Mouse (Mus musculus): ENCODE results near the gene Siva1.

DNA sequence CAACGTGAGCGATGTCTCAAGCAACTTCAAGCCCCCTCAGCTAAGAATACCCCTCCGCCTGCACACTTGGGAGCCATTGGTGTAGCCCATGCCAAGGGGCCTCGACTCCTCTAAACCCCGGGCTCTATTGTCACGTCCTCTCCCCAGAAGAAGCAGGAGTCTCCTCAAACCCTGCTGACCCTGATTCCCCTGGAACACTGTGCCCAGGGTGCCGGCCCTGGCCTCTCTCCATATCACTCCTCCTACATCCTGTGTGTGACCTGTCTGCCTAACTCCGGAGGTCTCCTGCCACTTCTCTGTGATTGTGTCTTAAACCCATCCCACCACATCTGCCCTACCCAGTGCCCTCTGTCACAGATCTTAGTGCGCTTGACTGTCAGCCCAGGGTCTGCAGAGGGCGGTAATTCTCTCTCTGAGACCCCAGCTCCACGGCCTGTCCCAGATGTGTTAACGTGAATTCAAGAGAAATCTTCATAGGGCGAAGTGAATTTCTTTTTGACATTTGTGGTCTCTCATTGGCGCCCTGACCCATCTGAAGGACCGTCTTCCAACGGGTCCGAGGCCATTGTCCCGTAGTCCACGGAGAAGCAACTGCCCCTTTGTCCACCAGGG, 33.6 kb downstream of the Siva1 start:
- TF ChIP-seq CTCF (IDR thresholded peaks at IDR 0.05; ENCODE audit: low read depth) (0 out of 2 replicates have a peak, but pooled peaks have one; percentile 38), EP300 (IDR thresholded peaks at IDR 0.05; ENCODE audit: low read depth) (no peak)

Measured in heart, postnatal 0 days (tissue).